Mouse (Mus musculus) testis, adult 2 months (tissue): ENCODE data around the gene Gria4.

Experiments used
- CTCF ChIP-seq: fragments of 200-500 bp; IDR thresholded peaks from 2 replicates; pipeline ENCODE4 v1.5.1; 2012; ENCODE audit warnings: low read depth, mild to moderate bottlenecking, inconsistent platforms, low read length, moderate library complexity; ENCODE audit not compliant: control insufficient read depth, insufficient read depth, insufficient replicate concordance
- POLR2A ChIP-seq: fragments of 200-500 bp; IDR thresholded peaks from 2 replicates; pipeline ENCODE4 v1.6.1; 2012; ENCODE audit warnings: low read depth, mild to moderate bottlenecking, inconsistent platforms, low read length, moderate library complexity; ENCODE audit not compliant: control insufficient read depth

GRCm38 (mm10) chr9:4796289-4796645 is 233 bp upstream of the Gria4 start:
- TF ChIP-seq CTCF = no peak
- no peak for TF ChIP-seq POLR2A
